Mouse (Mus musculus) bone marrow, adult 2 months (tissue): ENCODE data around the gene Ankrd54.

Experiments
- CTCF ChIP-seq: fragments of 200-500 bp; IDR thresholded peaks from 2 replicates; pipeline ENCODE4 v1.5.1; 2011; ENCODE audit warnings: low read length, control low read depth; ENCODE audit not compliant: control insufficient read depth, insufficient read depth
- POLR2A ChIP-seq: fragments of 200-500 bp; IDR thresholded peaks from 2 replicates; pipeline ENCODE4 v1.6.1; 2011; ENCODE audit warnings: low read depth, mild to moderate bottlenecking, control low read depth, low read length, borderline replicate concordance; ENCODE audit not compliant: control insufficient read depth

GRCm38 (mm10) chr15:79018191-79018590 is 44.5 kb downstream of the Ankrd54 start:
- TF ChIP-seq POLR2A (no peak), CTCF (no peak)
